Mouse (Mus musculus) stomach, postnatal 0 days (tissue): ENCODE measurements around the gene Ctnnd2. TPM values are rescaled to one million over a fixed set of nuclear protein-coding genes. Genes with fewer than 3 reads are reported as not detected.
A peak's percentile ranks its signal among the peaks of the same experiment; 100 is the strongest.

ENCODE experiments used
- ATAC-seq: fragments of 200-750 bp; cut with Nextera tagmentation; 2 replicates; pipeline ENCODE4 v1.8.0; 2017; ENCODE audit not compliant: low FRiP score, low TSS enrichment
- DNase-seq: peaks from one replicate; pipeline ENCODE4 v3.0.0-alpha.2; 2016; ENCODE audit warnings: low spot score
- H3K27ac ChIP-seq: fragments of 300-500 bp; sonication (generic); replicated peaks from 2 replicates; pipeline ENCODE4 v1.5.1; 2014; ENCODE audit warnings: mild to moderate bottlenecking, control low read depth
- H3K27me3 ChIP-seq: fragments of 300-500 bp; sonication (generic); 2 replicates; pipeline ENCODE4 v1.6.1; 2014; ENCODE audit warnings: low read length; ENCODE audit not compliant: control insufficient read depth, insufficient read depth
- H3K36me3 ChIP-seq: fragments of 300-500 bp; sonication (generic); 2 replicates; pipeline ENCODE4 v1.6.1; 2014; ENCODE audit warnings: low read length, mixed read lengths; ENCODE audit not compliant: control insufficient read depth, insufficient read depth
- H3K4me1 ChIP-seq: fragments of 300-500 bp; sonication (generic); replicated peaks from 2 replicates; pipeline ENCODE4 v1.6.1; 2014; ENCODE audit warnings: antibody characterized with exemption; ENCODE audit not compliant: control insufficient read depth, insufficient read depth
- H3K4me2 ChIP-seq: fragments of 300-500 bp; sonication (generic); replicated peaks from 2 replicates; pipeline ENCODE4 v1.6.1; 2014; ENCODE audit warnings: low read depth, mild to moderate bottlenecking, control low read depth, moderate library complexity
- H3K4me3 ChIP-seq: fragments of 300-500 bp; sonication (generic); 2 replicates; pipeline ENCODE4 v1.5.1; 2014; ENCODE audit warnings: low read depth, low read length, control low read depth
- H3K9ac ChIP-seq: fragments of 300-500 bp; sonication (generic); 2 replicates; pipeline ENCODE4 v1.6.1; 2014; ENCODE audit warnings: mild to moderate bottlenecking, low read length, control low read depth, mixed read lengths
- H3K9me3 ChIP-seq: fragments of 300-500 bp; sonication (generic); 2 replicates; pipeline ENCODE4 v1.6.1; 2016; ENCODE audit warnings: low read length; ENCODE audit not compliant: control insufficient read depth
- CTCF ChIP-seq: IDR thresholded peaks from 2 replicates; pipeline ENCODE4 v1.5.1; 2016; ENCODE audit warnings: antibody characterized with exemption, low read depth, mild to moderate bottlenecking, moderate library complexity
- EP300 ChIP-seq: optimal IDR thresholded peaks from 2 replicates; pipeline ENCODE3; 2016; ENCODE audit warnings: antibody characterized with exemption
- WGBS: fragments of 180-500 bp; shearing (Covaris S2); extraction: QIAGEN DNeasy Blood & Tissue Kit; methylation state at CpG from one replicate; pipeline ENCODE4 v1.1.7; 2014; 5-methylcytosine and 5-hydroxymethylcytosine counted together
- polyA plus RNA-seq: library from polyadenylated mRNA; unstranded; fragments of >200 nt; fragmentation: Nextera tagmentation; extraction: Ambion mirVana; gene quantifications from 2 replicates; pipeline ENCODE4 v1.2.1, GENCODE M21; 2015

Gene Ctnnd2
- polyA plus RNA-seq, 1 experiment from 2014 or later, result 0.53 TPM

- no peak overlapping the region for H3K27ac ChIP-seq
- no peaks in the 10 kb centered on the region for H3K9me3 ChIP-seq
- DNase-seq (no peak), ATAC-seq (no peak)
- no peaks in the 10 kb centered on the region for H3K36me3 ChIP-seq
- H3K27me3 ChIP-seq, result no peaks in the 10 kb centered on the region
- no peak for TF ChIP-seq EP300
- no peak for TF ChIP-seq CTCF
- 90% methylated on average over 3 of the region's 3 CpGs for WGBS
- H3K4me1 ChIP-seq, result no peaks in the 10 kb centered on the region
- H3K9ac ChIP-seq, result no peak overlapping the region
- H3K4me2 ChIP-seq, result no peak overlapping the region
- H3K4me3 ChIP-seq, result no peak overlapping the region
Observed at GRCm38 (mm10) chr15:31022497-31022896, 850.1 kb downstream of the Ctnnd2 start.

GRCm38 (mm10) chr15:31023766-31024165 lies 851.4 kb downstream of the Ctnnd2 start:
- WGBS, result 80% methylated on average over 5 of the region's 5 CpGs
- Histone ChIP-seq H3K36me3 (no peaks in the 10 kb centered on the region), H3K9ac (no peak overlapping the region), H3K4me3 (no peak overlapping the region), H3K27ac (no peak overlapping the region), H3K4me2 (no peak overlapping the region), H3K4me1 (no peaks in the 10 kb centered on the region), H3K9me3 (no peaks in the 10 kb centered on the region), H3K27me3 (no peaks in the 10 kb centered on the region)
- no peak for ATAC-seq
- TF ChIP-seq CTCF, result no peak
- TF ChIP-seq EP300, result no peak
- no peak for DNase-seq

GRCm38 (mm10) chr15:31027448-31028230 lies 855.2 kb downstream of the Ctnnd2 start:
- no peaks in the 10 kb centered on the region for H3K9me3 ChIP-seq
- H3K4me2 ChIP-seq, result no peak overlapping the region; the same call in 1 of the 2 replicates
- DNase-seq, result peak; percentile 18
- ATAC-seq, result 0 out of 2 replicates have a peak, but pooled peaks have one; percentile 26
- no peak overlapping the region for H3K27ac ChIP-seq
- no peaks in the 10 kb centered on the region for H3K36me3 ChIP-seq
- H3K4me1 ChIP-seq, result no peaks in the 10 kb centered on the region
- H3K9ac ChIP-seq, result no peak overlapping the region
- no peaks in the 10 kb centered on the region for H3K27me3 ChIP-seq
- H3K4me3 ChIP-seq, result no peak overlapping the region
- 67% methylated on average over 26 of the region's 26 CpGs for WGBS
- TF ChIP-seq CTCF (no peak), EP300 (no peak)

- 50% methylated on average over 1 of the region's 1 CpGs for WGBS
- no peak for ATAC-seq
- Histone ChIP-seq H3K27ac (no peak overlapping the region), H3K4me2 (no peak overlapping the region), H3K27me3 (no peaks in the 10 kb centered on the region), H3K36me3 (no peaks in the 10 kb centered on the region), H3K4me3 (no peak overlapping the region), H3K9me3 (no peaks in the 10 kb centered on the region), H3K9ac (no peak overlapping the region), H3K4me1 (no peaks in the 10 kb centered on the region)
- no peak for DNase-seq
- TF ChIP-seq CTCF (no peak), EP300 (no peak)
Observed at GRCm38 (mm10) chr15:31044983-31045382, 872.6 kb downstream of the Ctnnd2 start.

GRCm38 (mm10) chr15:31051496-31051895 lies 879.1 kb downstream of the Ctnnd2 start:
- H3K27ac ChIP-seq, result no peak overlapping the region
- WGBS, result 88% methylated on average over 5 of the region's 5 CpGs
- H3K9ac ChIP-seq, result no peak overlapping the region
- H3K4me2 ChIP-seq, result no peak overlapping the region
- H3K9me3 ChIP-seq, result no peaks in the 10 kb centered on the region
- no peak overlapping the region for H3K4me3 ChIP-seq
- H3K4me1 ChIP-seq, result no peaks in the 10 kb centered on the region
- TF ChIP-seq EP300 (no peak), CTCF (no peak)
- ATAC-seq, result no peak
- H3K36me3 ChIP-seq, result no peaks in the 10 kb centered on the region
- no peaks in the 10 kb centered on the region for H3K27me3 ChIP-seq
- DNase-seq, result no peak

GRCm38 (mm10) chr15:31056145-31056544 lies 883.8 kb downstream of the Ctnnd2 start:
- DNase-seq (no peak), ATAC-seq (no peak)
- Histone ChIP-seq H3K4me1 (no peaks in the 10 kb centered on the region), H3K27me3 (no peaks in the 10 kb centered on the region), H3K9me3 (no peaks in the 10 kb centered on the region), H3K27ac (no peak overlapping the region), H3K4me3 (no peak overlapping the region), H3K4me2 (no peak overlapping the region), H3K36me3 (no peaks in the 10 kb centered on the region), H3K9ac (no peak overlapping the region)
- WGBS, result 55% methylated on average over 3 of the region's 3 CpGs
- TF ChIP-seq EP300 (no peak), CTCF (no peak)
